Mouse (Mus musculus): Measurements from ENCODE around the gene Ube2d2b. TPM values are rescaled to one million over a fixed set of nuclear protein-coding genes. Genes with fewer than 3 reads are reported as not detected.

Ube2d2b gene
- total RNA-seq, 1 experiment from 2014 or later = not detected

DNA sequence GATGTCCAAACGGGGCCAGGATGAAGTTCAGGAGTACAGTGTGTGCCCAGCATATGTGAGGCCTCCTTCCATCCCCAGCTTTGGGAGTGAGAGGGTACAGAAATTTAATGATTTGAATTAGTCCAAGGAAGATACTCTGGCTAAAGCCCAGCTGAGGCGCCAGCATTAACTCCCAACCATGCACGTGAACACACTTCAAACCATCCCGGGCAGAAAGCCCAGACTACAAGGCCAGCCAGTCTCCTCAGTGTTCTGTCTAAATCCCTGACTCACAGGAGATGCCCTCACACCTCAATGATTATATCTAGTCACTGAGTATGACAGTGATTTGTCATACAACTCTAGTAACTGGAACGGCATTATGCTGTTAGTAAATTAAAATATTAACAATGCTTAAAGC, 17.4 kb downstream of the Ube2d2b start:
- no peak for ATAC-seq (replicated peaks in 1 of 2; ENCODE audit: insufficient read depth in 1 of 2, low FRiP score in 2 of 2, low TSS enrichment in 1 of 2, low read depth in 1 of 2, poor library complexity in 2 of 2, severe bottlenecking in 2 of 2)

GRCm38 (mm10) chr5:107847817-107848216, 17.9 kb downstream of the Ube2d2b start:
- no peak for ATAC-seq (replicated peaks in 1 of 2; ENCODE audit: insufficient read depth in 1 of 2, low FRiP score in 2 of 2, low TSS enrichment in 1 of 2, low read depth in 1 of 2, poor library complexity in 2 of 2, severe bottlenecking in 2 of 2)

DNA sequence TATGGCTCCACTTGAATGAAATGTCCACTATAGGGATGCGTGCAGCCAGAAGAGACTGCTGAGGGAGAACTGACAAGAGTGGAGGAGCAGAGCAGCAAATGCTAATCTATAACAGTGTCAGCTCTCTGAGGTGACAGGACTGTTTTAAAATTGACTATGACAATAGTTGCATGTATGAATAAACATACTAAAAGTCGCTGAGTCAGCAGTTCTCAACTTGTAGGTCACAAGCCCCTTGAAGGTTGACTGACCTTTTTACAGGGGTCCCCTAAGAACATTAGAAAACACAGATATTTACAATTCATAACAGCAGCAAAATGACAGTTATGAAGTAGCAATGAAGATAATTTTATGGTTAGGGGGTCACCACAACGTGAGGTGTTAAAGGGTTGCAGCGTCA, 19.1 kb downstream of the Ube2d2b start:
- no peak for ATAC-seq (replicated peaks in 1 of 2; ENCODE audit: insufficient read depth in 1 of 2, low FRiP score in 2 of 2, low TSS enrichment in 1 of 2, low read depth in 1 of 2, poor library complexity in 2 of 2, severe bottlenecking in 2 of 2)

DNA sequence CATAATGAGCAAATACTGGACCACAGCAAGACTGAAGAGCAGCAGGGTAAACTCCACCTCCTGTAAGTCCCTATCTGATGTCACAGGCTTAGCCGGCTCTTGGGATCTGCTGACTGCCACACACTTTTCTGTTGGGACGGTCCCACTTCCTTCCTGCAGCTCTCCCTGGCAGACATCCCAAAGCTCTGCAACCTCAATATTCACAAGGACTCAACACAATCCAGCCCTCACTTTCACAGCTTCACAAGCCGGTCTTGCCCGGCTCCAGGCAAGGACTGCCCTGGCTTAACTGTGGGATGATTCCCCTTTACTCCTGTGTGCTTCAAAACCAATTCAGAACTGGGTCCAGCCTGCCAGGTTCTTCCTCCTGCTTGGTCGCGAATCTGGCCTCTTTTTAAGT, 23.9 kb downstream of the Ube2d2b start:
- no peak; a peak in 1 of 4 replicates for ATAC-seq (replicated peaks in 1 of 2; ENCODE audit: insufficient read depth in 1 of 2, low FRiP score in 2 of 2, low TSS enrichment in 1 of 2, low read depth in 1 of 2, poor library complexity in 2 of 2, severe bottlenecking in 2 of 2)

DNA sequence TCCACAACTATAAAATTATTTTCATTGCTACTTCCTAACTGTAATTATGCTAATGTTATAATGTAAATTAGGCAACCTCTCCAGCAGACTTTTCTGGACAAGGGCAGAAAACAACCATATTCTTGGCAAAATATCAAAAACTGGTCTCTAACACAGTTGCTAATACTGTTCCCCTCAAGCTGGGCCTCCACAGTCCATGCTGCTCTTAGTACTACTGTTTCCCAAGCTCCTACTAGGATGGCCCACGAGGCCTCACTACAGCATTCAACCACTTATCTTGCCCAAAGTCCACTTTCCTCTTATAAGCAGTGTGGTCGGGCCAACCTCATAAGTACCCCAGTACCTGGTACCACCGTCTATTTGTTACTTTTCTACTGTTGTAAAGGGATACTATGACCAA, 24.7 kb downstream of the Ube2d2b start:
- no peak for ATAC-seq (replicated peaks in 1 of 2; ENCODE audit: insufficient read depth in 1 of 2, low FRiP score in 2 of 2, low TSS enrichment in 1 of 2, low read depth in 1 of 2, poor library complexity in 2 of 2, severe bottlenecking in 2 of 2)

- no peak for ATAC-seq (replicated peaks in 1 of 2; ENCODE audit: insufficient read depth in 1 of 2, low FRiP score in 2 of 2, low TSS enrichment in 1 of 2, low read depth in 1 of 2, poor library complexity in 2 of 2, severe bottlenecking in 2 of 2)
Observed at GRCm38 (mm10) chr5:107855546-107855945, 25.6 kb downstream of the Ube2d2b start.

DNA sequence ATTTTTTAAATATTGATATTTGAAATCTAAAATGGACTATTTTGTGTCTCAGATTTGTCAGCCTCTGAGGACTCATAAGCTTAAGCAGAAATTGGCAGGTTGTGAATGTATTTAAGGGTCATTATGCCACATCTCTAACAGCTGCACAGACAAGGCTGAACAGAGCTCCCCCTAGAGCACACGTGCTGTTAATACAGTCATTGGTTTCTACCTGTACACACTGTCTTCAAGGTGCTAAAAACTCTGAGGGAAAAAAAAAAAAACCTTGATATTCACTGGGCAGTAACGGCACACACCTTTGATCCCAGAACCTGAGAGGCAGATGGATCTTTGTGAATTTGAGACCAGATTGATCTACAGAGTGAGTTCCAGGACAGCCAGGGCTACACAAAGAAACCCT, 29.1 kb downstream of the Ube2d2b start:
- ATAC-seq (replicated peaks in 1 of 2; ENCODE audit: insufficient read depth in 1 of 2, low FRiP score in 2 of 2, low TSS enrichment in 1 of 2, low read depth in 1 of 2, poor library complexity in 2 of 2, severe bottlenecking in 2 of 2) = peak; percentile 39 to 46; a peak in 1 of 4 replicates

DNA sequence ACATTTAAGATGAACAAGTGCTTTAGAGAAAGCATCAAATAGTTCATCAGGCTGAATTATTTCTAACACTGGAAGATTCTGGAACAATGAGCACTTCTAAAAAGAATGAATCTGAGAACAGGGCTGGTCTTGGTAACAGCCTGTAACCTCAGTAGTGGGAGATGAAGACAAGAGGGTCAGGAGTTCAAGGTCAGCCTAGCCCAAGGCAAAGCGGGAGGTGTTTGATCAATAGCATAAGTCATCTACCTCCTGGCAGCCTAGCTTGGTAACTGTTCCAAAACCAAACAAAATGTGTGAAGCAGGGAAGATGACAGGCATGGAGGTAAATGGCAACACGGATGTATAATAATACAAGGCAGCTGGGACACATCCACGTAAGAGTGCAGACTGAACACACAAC, 34.1 kb downstream of the Ube2d2b start:
- ATAC-seq (replicated peaks in 1 of 2; ENCODE audit: insufficient read depth in 1 of 2, low FRiP score in 2 of 2, low TSS enrichment in 1 of 2, low read depth in 1 of 2, poor library complexity in 2 of 2, severe bottlenecking in 2 of 2) = no peak

- peak; percentile 31 to 59; a peak in 2 of 4 replicates for ATAC-seq (replicated peaks in 1 of 2; ENCODE audit: insufficient read depth in 1 of 2, low FRiP score in 2 of 2, low TSS enrichment in 1 of 2, low read depth in 1 of 2, poor library complexity in 2 of 2, severe bottlenecking in 2 of 2)
Observed at GRCm38 (mm10) chr5:107866127-107867126, 36.5 kb downstream of the Ube2d2b start.

- peak; percentile 47 to 82 for ATAC-seq (replicated peaks in 1 of 2; ENCODE audit: insufficient read depth in 1 of 2, low FRiP score in 2 of 2, low TSS enrichment in 1 of 2, low read depth in 1 of 2, poor library complexity in 2 of 2, severe bottlenecking in 2 of 2)
Observed at GRCm38 (mm10) chr5:107867970-107868904, 38.3 kb downstream of the Ube2d2b start.

DNA sequence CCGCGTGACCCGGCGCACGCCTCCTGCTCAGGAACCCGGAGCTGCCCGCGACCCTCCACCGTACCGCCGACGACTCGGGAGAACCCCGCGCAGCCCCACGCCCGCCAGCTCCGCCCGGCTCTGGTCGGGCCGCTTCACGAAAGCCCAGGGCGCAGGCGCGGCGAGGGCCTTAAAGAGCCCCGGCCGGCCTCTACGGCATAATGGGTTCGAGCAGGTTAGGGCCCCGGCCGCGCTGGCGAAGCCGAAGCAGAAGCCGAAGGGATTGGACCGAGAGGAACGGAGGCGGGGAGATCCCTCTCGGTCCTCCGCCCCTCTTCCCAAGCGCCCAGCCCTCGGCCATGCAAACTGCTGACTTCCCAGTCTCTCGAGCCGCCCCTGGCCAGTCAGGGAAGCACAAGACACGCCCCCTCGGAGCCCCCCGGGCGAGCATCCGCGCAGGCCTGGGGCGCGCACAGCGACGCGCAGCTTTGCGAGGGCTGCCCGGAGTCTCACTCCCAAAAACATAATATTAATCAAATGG, 39.1 kb downstream of the Ube2d2b start:
- peak; percentile 58 to 68 for ATAC-seq (replicated peaks in 1 of 2; ENCODE audit: insufficient read depth in 1 of 2, low FRiP score in 2 of 2, low TSS enrichment in 1 of 2, low read depth in 1 of 2, poor library complexity in 2 of 2, severe bottlenecking in 2 of 2)

- no peak; a peak in 1 of 4 replicates for ATAC-seq (replicated peaks in 1 of 2; ENCODE audit: insufficient read depth in 1 of 2, low FRiP score in 2 of 2, low TSS enrichment in 1 of 2, low read depth in 1 of 2, poor library complexity in 2 of 2, severe bottlenecking in 2 of 2)
Observed at GRCm38 (mm10) chr5:107869701-107870100, 39.8 kb downstream of the Ube2d2b start.

DNA sequence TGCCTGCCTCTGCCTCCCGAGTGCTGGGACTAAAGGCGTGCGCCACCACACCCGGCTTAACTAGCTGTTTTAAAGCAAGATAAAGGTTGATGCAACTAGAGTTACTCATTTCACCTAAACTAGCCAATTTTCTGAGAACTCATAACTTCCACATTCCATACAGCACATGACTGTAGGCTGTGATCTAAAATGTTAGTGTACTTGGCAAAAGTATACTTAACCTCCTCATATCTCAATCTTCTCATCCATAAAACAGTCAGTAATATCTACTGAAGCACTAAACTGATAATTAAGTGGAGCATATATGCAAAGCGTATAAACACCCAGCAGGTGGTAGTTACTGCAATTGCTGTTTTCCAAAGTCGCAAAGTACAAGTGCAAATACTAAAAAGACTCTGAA, 43.4 kb downstream of the Ube2d2b start:
- ATAC-seq (replicated peaks in 1 of 2; ENCODE audit: insufficient read depth in 1 of 2, low FRiP score in 2 of 2, low TSS enrichment in 1 of 2, low read depth in 1 of 2, poor library complexity in 2 of 2, severe bottlenecking in 2 of 2) = no peak

- ATAC-seq (replicated peaks in 1 of 2; ENCODE audit: insufficient read depth in 1 of 2, low FRiP score in 2 of 2, low TSS enrichment in 1 of 2, low read depth in 1 of 2, poor library complexity in 2 of 2, severe bottlenecking in 2 of 2) = no peak
Observed at GRCm38 (mm10) chr5:107873886-107874302, 44.0 kb downstream of the Ube2d2b start.

- ATAC-seq (replicated peaks in 1 of 2; ENCODE audit: insufficient read depth in 1 of 2, low FRiP score in 2 of 2, low TSS enrichment in 1 of 2, low read depth in 1 of 2, poor library complexity in 2 of 2, severe bottlenecking in 2 of 2) = no peak
Observed at GRCm38 (mm10) chr5:107874561-107875260, 44.8 kb downstream of the Ube2d2b start, which contains the start of gene Evi5. TSS of gene Evi5 (minus strand) at chr5:107875107.

GRCm38 (mm10) chr5:107875261-107875611, 45.3 kb downstream of the Ube2d2b start:
- ATAC-seq (replicated peaks in 1 of 2; ENCODE audit: insufficient read depth in 1 of 2, low FRiP score in 2 of 2, low TSS enrichment in 1 of 2, low read depth in 1 of 2, poor library complexity in 2 of 2, severe bottlenecking in 2 of 2) = no peak

GRCm38 (mm10) chr5:107877053-107877452, 47.2 kb downstream of the Ube2d2b start:
- ATAC-seq (replicated peaks in 1 of 2; ENCODE audit: insufficient read depth in 1 of 2, low FRiP score in 2 of 2, low TSS enrichment in 1 of 2, low read depth in 1 of 2, poor library complexity in 2 of 2, severe bottlenecking in 2 of 2) = no peak

All from hematopoietic stem cell, adult 5-6 weeks (primary cell).